Mouse (Mus musculus) limb, embryonic 14.5 days (tissue): ENCODE measurements around the gene Igf1r. TPM values are rescaled to one million over a fixed set of nuclear protein-coding genes. Genes with fewer than 3 reads are reported as not detected.
A peak's percentile ranks its signal among the peaks of the same experiment; 100 is the strongest.
"Not testable (repeated sequence)": the region's sequence is repeated elsewhere in the genome, so short reads cannot be mapped to it uniquely, and the experiment has no call there.

Experiments used
- ATAC-seq: fragments of 200-750 bp; cut with Nextera tagmentation; 2 replicates; pipeline ENCODE4 v1.8.0; 2017; ENCODE audit warnings: low read depth, moderate number of reproducible peaks, moderate TSS enrichment; ENCODE audit not compliant: low FRiP score
- DNase-seq: peaks from one replicate; pipeline ENCODE4 v3.0.0-alpha.2; 2015; ENCODE audit warnings: low spot score
- H3K27ac ChIP-seq: fragments of 300-500 bp; sonication (generic); replicated peaks from 2 replicates; pipeline ENCODE4 v1.5.1; 2014; ENCODE audit warnings: low read depth, mild to moderate bottlenecking, low read length, moderate library complexity, mixed read lengths
- H3K27me3 ChIP-seq: fragments of 300-500 bp; sonication (generic); 2 replicates; pipeline ENCODE4 v1.6.1; 2014; ENCODE audit warnings: low read length, mixed read lengths; ENCODE audit not compliant: control insufficient read depth, insufficient read depth
- H3K36me3 ChIP-seq: fragments of 300-500 bp; sonication (generic); 2 replicates; pipeline ENCODE4 v1.6.1; 2014; ENCODE audit warnings: mild to moderate bottlenecking, low read length, moderate library complexity, mixed read lengths; ENCODE audit not compliant: control insufficient read depth, insufficient read depth
- H3K4me1 ChIP-seq: fragments of 300-500 bp; sonication (generic); 2 replicates; pipeline ENCODE4 v1.6.1; 2014; ENCODE audit warnings: antibody characterized with exemption, low read length, mixed read lengths; ENCODE audit not compliant: control insufficient read depth, insufficient read depth
- H3K4me2 ChIP-seq: fragments of 300-500 bp; sonication (generic); replicated peaks from 2 replicates; pipeline ENCODE4 v1.6.1; 2014; ENCODE audit warnings: low read depth, mild to moderate bottlenecking, low read length, moderate library complexity; ENCODE audit not compliant: severe bottlenecking
- H3K4me3 ChIP-seq: fragments of 300-500 bp; sonication (generic); replicated peaks from 2 replicates; pipeline ENCODE4 v1.5.1; 2014; ENCODE audit warnings: low read length
- H3K9ac ChIP-seq: fragments of 300-500 bp; sonication (generic); 2 replicates; pipeline ENCODE4 v1.6.1; 2014; ENCODE audit warnings: mild to moderate bottlenecking, low read depth, low read length, moderate library complexity; ENCODE audit not compliant: severe bottlenecking
- H3K9me3 ChIP-seq: fragments of 300-500 bp; sonication (generic); 2 replicates; pipeline ENCODE4 v1.6.1; 2016; ENCODE audit warnings: low read length; ENCODE audit not compliant: control insufficient read depth
- POLR2A ChIP-seq: fragments of 200-500 bp; IDR thresholded peaks from 2 replicates; pipeline ENCODE4 v1.8.0; 2012; ENCODE audit warnings: inconsistent platforms, mild to moderate bottlenecking, moderate library complexity, borderline replicate concordance; ENCODE audit not compliant: insufficient read depth, insufficient read length; ENCODE audit errors: extremely low read depth
- WGBS: fragments of 180-500 bp; shearing (Covaris S2); extraction: QIAGEN DNeasy Blood & Tissue Kit; methylation state at CpG from one replicate; pipeline ENCODE4 v1.1.7; 2014; 5-methylcytosine and 5-hydroxymethylcytosine counted together
- polyA plus RNA-seq, 2 experiments: library from polyadenylated mRNA; depleted of rRNA in 1 of 2; stranded (reverse) in 1 of 2; unstranded in 1 of 2; fragments of >200 nt; fragmentation: Nextera tagmentation in 1 of 2; extraction: Ambion mirVana in 1 of 2; gene quantifications; 2 replicates each; pipeline versions ENCODE4 v1.2.1 to v1.2.3; 2012 to 2014

Gene Igf1r
- polyA plus RNA-seq, 2 experiments, result 22.5 to 34.6 TPM

DNA sequence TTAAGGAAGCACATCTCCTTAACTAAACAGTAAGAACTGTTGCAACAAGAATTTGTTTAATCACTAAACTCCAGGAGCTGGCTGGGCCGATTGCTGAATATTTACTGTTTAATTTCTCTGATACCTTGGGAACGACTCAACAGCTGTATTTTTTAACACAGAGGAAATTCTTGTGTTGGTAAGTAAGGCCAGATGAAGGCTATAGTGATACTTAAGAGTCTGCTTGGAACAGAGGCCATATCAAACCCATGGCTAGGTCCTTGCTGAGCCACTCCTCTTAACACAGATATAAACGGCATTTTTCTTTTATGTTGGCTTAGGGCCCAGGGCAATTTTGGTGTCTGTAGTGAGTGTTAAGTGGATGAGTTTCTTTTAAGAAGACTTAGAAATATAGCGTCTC is 317.9 kb downstream of the Igf1r start:
- H3K27ac ChIP-seq, result no peak overlapping the region
- no peak overlapping the region for H3K9ac ChIP-seq
- WGBS, result 14% methylated on average over 4 of the region's 4 CpGs
- TF ChIP-seq POLR2A, result no peak
- H3K27me3 ChIP-seq, result no peaks in the 10 kb centered on the region
- H3K4me1 ChIP-seq, result peaks cover 14% of the 10 kb centered on the region
- no peaks in the 10 kb centered on the region for H3K9me3 ChIP-seq
- no peak overlapping the region for H3K4me3 ChIP-seq
- DNase-seq (peak; percentile 45), ATAC-seq (no peak)
- no peak overlapping the region for H3K4me2 ChIP-seq
- no peaks in the 10 kb centered on the region for H3K36me3 ChIP-seq

DNA sequence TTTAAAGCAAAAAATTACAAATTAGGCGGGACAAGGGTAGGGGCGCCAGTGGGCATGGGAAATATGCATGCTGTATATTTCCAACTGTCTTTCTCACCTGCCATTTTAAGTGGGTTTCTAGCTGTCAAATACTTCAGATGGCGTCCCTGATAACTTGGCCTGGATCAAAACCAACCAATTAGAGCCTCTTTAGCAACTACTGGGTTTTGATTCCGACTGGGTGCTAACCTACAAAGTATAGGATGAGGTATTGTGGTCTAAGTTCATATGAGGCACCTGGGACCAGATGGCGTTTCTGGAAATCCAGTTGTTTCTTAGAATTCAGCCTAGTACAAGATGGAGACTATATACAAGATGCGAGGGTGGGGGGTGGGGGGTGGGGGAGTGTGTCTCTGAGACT is 319.2 kb downstream of the Igf1r start:
- Histone ChIP-seq H3K27me3 (no peaks in the 10 kb centered on the region), H3K9me3 (no peaks in the 10 kb centered on the region), H3K4me3 (no peak overlapping the region), H3K27ac (no peak overlapping the region), H3K36me3 (no peaks in the 10 kb centered on the region), H3K4me2 (no peak overlapping the region), H3K4me1 (peaks cover 17% of the 10 kb centered on the region), H3K9ac (no peak overlapping the region)
- TF ChIP-seq POLR2A, result no peak
- WGBS, result 87% methylated on average over 6 of the region's 6 CpGs
- DNase-seq (no peak), ATAC-seq (no peak)

DNA sequence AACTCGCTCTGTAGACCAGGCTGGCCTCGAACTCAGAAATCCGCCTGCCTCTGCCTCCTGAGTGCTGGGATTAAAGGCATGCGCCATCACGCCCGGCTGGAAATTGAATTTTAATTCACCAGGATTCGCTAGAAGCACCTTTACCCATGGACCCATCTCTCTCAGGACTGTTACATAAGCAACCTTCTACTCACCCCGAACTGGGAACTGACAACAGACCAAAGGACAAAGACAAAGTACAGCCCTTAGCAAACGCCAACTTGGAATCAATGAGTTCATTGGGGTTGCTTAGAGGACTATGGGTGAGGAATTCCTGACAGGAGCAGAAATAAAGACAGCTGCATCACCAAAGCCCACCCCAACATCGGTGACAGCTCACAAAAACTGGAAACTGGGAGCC is 320.0 kb downstream of the Igf1r start:
- peaks cover 20% of the 10 kb centered on the region for H3K4me1 ChIP-seq
- H3K4me2 ChIP-seq, result no peak overlapping the region
- no peak overlapping the region for H3K4me3 ChIP-seq
- H3K27me3 ChIP-seq, result no peaks in the 10 kb centered on the region
- H3K9ac ChIP-seq, result no peak overlapping the region
- 90% methylated on average over 10 of the region's 10 CpGs for WGBS
- no peaks in the 10 kb centered on the region for H3K9me3 ChIP-seq
- TF ChIP-seq POLR2A, result no peak
- no peak for DNase-seq
- no peak for ATAC-seq
- H3K27ac ChIP-seq, result no peak overlapping the region
- H3K36me3 ChIP-seq, result no peaks in the 10 kb centered on the region

DNA sequence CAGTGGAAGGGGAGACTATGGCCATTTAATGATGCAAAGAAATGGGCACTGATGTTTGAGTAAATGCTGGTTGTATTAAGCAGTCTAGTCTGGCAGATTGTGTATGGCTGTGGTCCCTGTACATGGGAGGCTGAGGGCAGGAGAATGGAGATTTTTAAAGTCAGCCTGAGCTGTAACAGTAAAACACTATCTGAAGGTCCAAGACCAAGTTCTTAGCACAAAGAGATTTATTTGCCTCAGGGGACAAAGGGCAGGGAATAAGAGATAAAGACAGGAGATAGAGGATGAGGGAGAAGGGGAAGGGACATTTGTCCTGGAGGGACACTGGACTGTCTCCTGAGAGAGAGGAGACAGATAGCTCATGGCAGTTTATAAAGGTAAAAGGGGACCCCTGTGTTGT is 320.9 kb downstream of the Igf1r start, which contains the start of gene Fam169b:
TSS of gene Fam169b (plus strand) at position 325 of the 400 bp plus-strand sequence.
- no peak within 1 kb of the TSS for H3K4me3 ChIP-seq
- ATAC-seq (no peak), DNase-seq (no peak)
- no peak within 1 kb of the TSS for H3K4me2 ChIP-seq
- H3K9me3 ChIP-seq, result no peaks in the 10 kb centered on the region
- H3K9ac ChIP-seq, result no peak within 1 kb of the TSS
- H3K36me3 ChIP-seq, result no peaks in the 10 kb centered on the region
- TF ChIP-seq POLR2A, result no peak
- no peak within 1 kb of the TSS for H3K27ac ChIP-seq
- H3K4me1 ChIP-seq, result peaks cover 26% of the 10 kb centered on the region
- no peaks in the 10 kb centered on the region for H3K27me3 ChIP-seq

DNA sequence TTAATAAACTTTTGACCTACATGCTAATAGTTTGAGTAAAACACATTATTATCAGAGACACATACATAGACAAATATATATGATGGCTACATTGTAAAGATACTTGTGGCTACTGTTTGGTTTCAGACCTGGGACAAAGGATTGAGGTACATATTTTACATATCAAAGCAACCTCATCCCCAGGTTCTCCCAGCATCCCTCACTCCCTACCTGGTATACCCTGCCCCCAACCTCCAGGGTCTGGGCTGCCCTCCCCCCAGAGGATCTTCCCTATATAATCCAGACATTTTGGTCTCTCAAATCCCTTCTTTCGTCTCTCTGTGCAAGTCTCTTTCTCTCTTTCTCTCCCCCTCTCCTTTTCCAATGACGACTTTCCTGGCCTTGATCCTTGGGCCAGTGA is 321.6 kb downstream of the Igf1r start:
- no peak for ATAC-seq
- no peak overlapping the region for H3K9ac ChIP-seq
- H3K36me3 ChIP-seq, result no peaks in the 10 kb centered on the region
- no peaks in the 10 kb centered on the region for H3K27me3 ChIP-seq
- no peaks in the 10 kb centered on the region for H3K9me3 ChIP-seq
- TF ChIP-seq POLR2A, result no peak
- peaks cover 30% of the 10 kb centered on the region for H3K4me1 ChIP-seq
- whole genome bisulfite sequencing, result 55% methylated on average over 2 of the region's 2 CpGs
- DNase-seq, result no peak
- H3K27ac ChIP-seq, result no peak overlapping the region
- H3K4me3 ChIP-seq, result no peak overlapping the region
- H3K4me2 ChIP-seq, result no peak overlapping the region

GRCm38 (mm10) chr7:68274951-68275350 is 322.3 kb downstream of the Igf1r start:
- TF ChIP-seq POLR2A, result no peak

GRCm38 (mm10) chr7:68275445-68275837 is 322.8 kb downstream of the Igf1r start:
- not testable (repeated sequence) for ATAC-seq
- WGBS, result 56% methylated on average over 9 of the region's 9 CpGs

More at GRCm38 (mm10) chr7:68274951-68275350, 322.3 kb downstream of the Igf1r start:
- ATAC-seq, result no peak
- no peak overlapping the region for H3K4me2 ChIP-seq
- no peak overlapping the region for H3K9ac ChIP-seq
- no peaks in the 10 kb centered on the region for H3K27me3 ChIP-seq
- H3K9me3 ChIP-seq, result no peaks in the 10 kb centered on the region
- no peaks in the 10 kb centered on the region for H3K36me3 ChIP-seq
- WGBS, result 57% methylated on average over 9 of the region's 9 CpGs
- no peak overlapping the region for H3K27ac ChIP-seq
- H3K4me3 ChIP-seq, result no peak overlapping the region
- H3K4me1 ChIP-seq, result peaks cover 30% of the 10 kb centered on the region
- DNase-seq, result no peak

More at GRCm38 (mm10) chr7:68275445-68275837, 322.8 kb downstream of the Igf1r start:
- H3K4me1 ChIP-seq, result peaks cover 30% of the 10 kb centered on the region
- DNase-seq, H3K36me3 ChIP-seq, H3K27ac ChIP-seq, H3K27me3 ChIP-seq, H3K9me3 ChIP-seq: not testable (repeated sequence)
- H3K9ac ChIP-seq, result peak overlapping the region; percentile 40; the same call in 1 of the 2 replicates
- peak overlapping the region; percentile 57 for H3K4me2 ChIP-seq
- H3K4me3 ChIP-seq, result peak overlapping the region; percentile 34
